Mouse (Mus musculus): ENCODE measurements at regions not wholly inside any gene's neighbourhood (a gene's known extent, or its start where the extent isn't known, plus 50 kb on each side); places are given as distances from the start of the nearest gene placed in this dataset.
A peak's percentile ranks its signal among the peaks of the same experiment; 100 is the strongest.

GRCm38 (mm10) chr16:39302902-39303361 lies 410.5 kb downstream of the Igsf11 start:
- DNase-seq (peak; percentile 90), ATAC-seq (ENCODE audit: low FRiP score, low TSS enrichment) (peak; percentile 97)
- no peaks in the 10 kb centered on the region for H3K36me3 ChIP-seq (ENCODE audit: control insufficient read depth, insufficient read depth, low read length)
- no peaks in the 10 kb centered on the region for H3K27me3 ChIP-seq (ENCODE audit: control insufficient read depth, insufficient read depth, low read length)
- 5% methylated on average over 1 of the region's 1 CpGs for WGBS
- peak overlapping the region; percentile 72 for H3K27ac ChIP-seq (replicated peaks; ENCODE audit: low read depth, low read length)
- H3K4me3 ChIP-seq (replicated peaks; ENCODE audit: low read depth, low read length) = no peak overlapping the region
- H3K9ac ChIP-seq (replicated peaks; ENCODE audit: low read length) = no peak overlapping the region
- H3K4me2 ChIP-seq (ENCODE audit: low read length) = peak overlapping the region; percentile 4; the same call in 1 of the 2 replicates
- peaks cover 27% of the 10 kb centered on the region; the same call in 1 of the 2 replicates for H3K4me1 ChIP-seq (ENCODE audit: control insufficient read depth, insufficient read depth, low read length)
- H3K9me3 ChIP-seq (ENCODE audit: control insufficient read depth, low read length) = no peaks in the 10 kb centered on the region

- peak; percentile 26; the same call in 1 of the 2 replicates for ATAC-seq (ENCODE audit: low FRiP score, low TSS enrichment)
- Histone ChIP-seq H3K9ac (replicated peaks; ENCODE audit: low read length) (no peak overlapping the region), H3K27ac (replicated peaks; ENCODE audit: low read depth, low read length) (peak overlapping the region; percentile 72), H3K27me3 (ENCODE audit: control insufficient read depth, insufficient read depth, low read length) (no peaks in the 10 kb centered on the region), H3K36me3 (ENCODE audit: control insufficient read depth, insufficient read depth, low read length) (no peaks in the 10 kb centered on the region), H3K4me3 (replicated peaks; ENCODE audit: low read depth, low read length) (no peak overlapping the region), H3K4me2 (ENCODE audit: low read length) (peak overlapping the region; percentile 4), H3K4me1 (ENCODE audit: control insufficient read depth, insufficient read depth, low read length) (peaks cover 27% of the 10 kb centered on the region; the same call in 1 of the 2 replicates), H3K9me3 (ENCODE audit: control insufficient read depth, low read length) (no peaks in the 10 kb centered on the region)
- WGBS = 23% methylated on average over 7 of the region's 7 CpGs
- peak; percentile 58 for DNase-seq
These were observed 410.9 kb downstream of the Igsf11 start for GRCm38 (mm10) chr16:39303371-39303770.

- ATAC-seq (ENCODE audit: low FRiP score, low TSS enrichment) (no peak), DNase-seq (no peak)
These were observed 415.5 kb downstream of the Igsf11 start for GRCm38 (mm10) chr16:39307951-39308350.

GRCm38 (mm10) chr16:39316752-39317594 lies 424.5 kb downstream of the Igsf11 start:
- DNase-seq = peak; percentile 92
- H3K36me3 ChIP-seq (ENCODE audit: control insufficient read depth, insufficient read depth, low read length) = no peaks in the 10 kb centered on the region
- no peak overlapping the region for H3K4me3 ChIP-seq (replicated peaks; ENCODE audit: low read depth, low read length)
- no peak overlapping the region for H3K27ac ChIP-seq (replicated peaks; ENCODE audit: low read depth, low read length)
- H3K9me3 ChIP-seq (ENCODE audit: control insufficient read depth, low read length) = no peaks in the 10 kb centered on the region
- H3K4me2 ChIP-seq (ENCODE audit: low read length) = no peak overlapping the region
- no peaks in the 10 kb centered on the region for H3K4me1 ChIP-seq (ENCODE audit: control insufficient read depth, insufficient read depth, low read length)
- peak; percentile 75; the same call in 1 of the 2 replicates for ATAC-seq (ENCODE audit: low FRiP score, low TSS enrichment)
- no peak overlapping the region for H3K9ac ChIP-seq (replicated peaks; ENCODE audit: low read length)
- H3K27me3 ChIP-seq (ENCODE audit: control insufficient read depth, insufficient read depth, low read length) = no peaks in the 10 kb centered on the region
- 22% methylated on average over 15 of the region's 15 CpGs for WGBS

More at GRCm38 (mm10) chr16:39307951-39308350, 415.5 kb downstream of the Igsf11 start:
- no peaks in the 10 kb centered on the region for H3K9me3 ChIP-seq (ENCODE audit: control insufficient read depth, low read length)
- 74% methylated on average over 5 of the region's 5 CpGs for WGBS
- H3K36me3 ChIP-seq (ENCODE audit: control insufficient read depth, insufficient read depth, low read length) = no peaks in the 10 kb centered on the region
- no peak overlapping the region for H3K4me3 ChIP-seq (replicated peaks; ENCODE audit: low read depth, low read length)
- H3K4me2 ChIP-seq (ENCODE audit: low read length) = no peak overlapping the region
- H3K4me1 ChIP-seq (ENCODE audit: control insufficient read depth, insufficient read depth, low read length) = peaks cover 14% of the 10 kb centered on the region; the same call in 1 of the 2 replicates
- no peak overlapping the region for H3K27ac ChIP-seq (replicated peaks; ENCODE audit: low read depth, low read length)
- H3K9ac ChIP-seq (replicated peaks; ENCODE audit: low read length) = no peak overlapping the region
- H3K27me3 ChIP-seq (ENCODE audit: control insufficient read depth, insufficient read depth, low read length) = no peaks in the 10 kb centered on the region

GRCm38 (mm10) chr16:39325627-39326026 lies 433.2 kb downstream of the Igsf11 start:
- Histone ChIP-seq H3K27ac (replicated peaks; ENCODE audit: low read depth, low read length) (no peak overlapping the region), H3K27me3 (ENCODE audit: control insufficient read depth, insufficient read depth, low read length) (no peaks in the 10 kb centered on the region), H3K4me2 (ENCODE audit: low read length) (no peak overlapping the region), H3K4me3 (replicated peaks; ENCODE audit: low read depth, low read length) (no peak overlapping the region), H3K9me3 (ENCODE audit: control insufficient read depth, low read length) (no peaks in the 10 kb centered on the region), H3K9ac (replicated peaks; ENCODE audit: low read length) (no peak overlapping the region), H3K4me1 (ENCODE audit: control insufficient read depth, insufficient read depth, low read length) (no peaks in the 10 kb centered on the region), H3K36me3 (ENCODE audit: control insufficient read depth, insufficient read depth, low read length) (no peaks in the 10 kb centered on the region)
- ATAC-seq (ENCODE audit: low FRiP score, low TSS enrichment) = no peak
- WGBS = 90% methylated on average over 2 of the region's 2 CpGs
- DNase-seq = no peak

GRCm38 (mm10) chr16:39363657-39364056 lies 471.2 kb downstream of the Igsf11 start:
- Histone ChIP-seq H3K4me3 (replicated peaks; ENCODE audit: low read depth, low read length) (no peak overlapping the region), H3K9ac (replicated peaks; ENCODE audit: low read length) (no peak overlapping the region), H3K27ac (replicated peaks; ENCODE audit: low read depth, low read length) (no peak overlapping the region), H3K27me3 (ENCODE audit: control insufficient read depth, insufficient read depth, low read length) (no peaks in the 10 kb centered on the region), H3K9me3 (ENCODE audit: control insufficient read depth, low read length) (no peaks in the 10 kb centered on the region), H3K4me1 (ENCODE audit: control insufficient read depth, insufficient read depth, low read length) (no peaks in the 10 kb centered on the region), H3K4me2 (ENCODE audit: low read length) (no peak overlapping the region), H3K36me3 (ENCODE audit: control insufficient read depth, insufficient read depth, low read length) (no peaks in the 10 kb centered on the region)
- WGBS = 80% methylated on average over 2 of the region's 2 CpGs
- DNase-seq (peak; percentile 22), ATAC-seq (ENCODE audit: low FRiP score, low TSS enrichment) (no peak)

- Histone ChIP-seq H3K9ac (replicated peaks; ENCODE audit: low read length) (no peak overlapping the region), H3K4me2 (ENCODE audit: low read length) (no peak overlapping the region), H3K36me3 (ENCODE audit: control insufficient read depth, insufficient read depth, low read length) (no peaks in the 10 kb centered on the region), H3K27ac (replicated peaks; ENCODE audit: low read depth, low read length) (no peak overlapping the region), H3K4me3 (replicated peaks; ENCODE audit: low read depth, low read length) (no peak overlapping the region), H3K4me1 (ENCODE audit: control insufficient read depth, insufficient read depth, low read length) (no peaks in the 10 kb centered on the region), H3K27me3 (ENCODE audit: control insufficient read depth, insufficient read depth, low read length) (no peaks in the 10 kb centered on the region), H3K9me3 (ENCODE audit: control insufficient read depth, low read length) (no peaks in the 10 kb centered on the region)
- DNase-seq (no peak), ATAC-seq (ENCODE audit: low FRiP score, low TSS enrichment) (no peak)
- 94% methylated on average over 2 of the region's 2 CpGs for WGBS
These were observed 475.8 kb downstream of the Igsf11 start for GRCm38 (mm10) chr16:39368276-39368675.

GRCm38 (mm10) chr16:39374616-39375015 lies 482.1 kb downstream of the Igsf11 start:
- Histone ChIP-seq H3K9me3 (ENCODE audit: control insufficient read depth, low read length) (no peaks in the 10 kb centered on the region), H3K36me3 (ENCODE audit: control insufficient read depth, insufficient read depth, low read length) (no peaks in the 10 kb centered on the region), H3K9ac (replicated peaks; ENCODE audit: low read length) (no peak overlapping the region), H3K4me1 (ENCODE audit: control insufficient read depth, insufficient read depth, low read length) (no peaks in the 10 kb centered on the region), H3K4me2 (ENCODE audit: low read length) (no peak overlapping the region), H3K27me3 (ENCODE audit: control insufficient read depth, insufficient read depth, low read length) (no peaks in the 10 kb centered on the region), H3K4me3 (replicated peaks; ENCODE audit: low read depth, low read length) (no peak overlapping the region), H3K27ac (replicated peaks; ENCODE audit: low read depth, low read length) (no peak overlapping the region)
- 67% methylated on average over 3 of the region's 3 CpGs for WGBS
- no peak for DNase-seq
- ATAC-seq (ENCODE audit: low FRiP score, low TSS enrichment) = no peak

GRCm38 (mm10) chr16:39379959-39380358 lies 487.5 kb downstream of the Igsf11 start:
- Histone ChIP-seq H3K4me2 (ENCODE audit: low read length) (no peak overlapping the region), H3K36me3 (ENCODE audit: control insufficient read depth, insufficient read depth, low read length) (no peaks in the 10 kb centered on the region), H3K27me3 (ENCODE audit: control insufficient read depth, insufficient read depth, low read length) (no peaks in the 10 kb centered on the region), H3K9ac (replicated peaks; ENCODE audit: low read length) (no peak overlapping the region), H3K27ac (replicated peaks; ENCODE audit: low read depth, low read length) (no peak overlapping the region), H3K4me1 (ENCODE audit: control insufficient read depth, insufficient read depth, low read length) (no peaks in the 10 kb centered on the region), H3K9me3 (ENCODE audit: control insufficient read depth, low read length) (no peaks in the 10 kb centered on the region), H3K4me3 (replicated peaks; ENCODE audit: low read depth, low read length) (no peak overlapping the region)
- WGBS = 73% methylated on average over 7 of the region's 7 CpGs
- DNase-seq = no peak
- ATAC-seq (ENCODE audit: low FRiP score, low TSS enrichment) = no peak
